Mouse (Mus musculus) lung, adult 18-20 months (tissue): Measurements from ENCODE around the gene Psmd12.
"Not testable (repeated sequence)": the region's sequence is repeated elsewhere in the genome, so short reads cannot be mapped to it uniquely, and the experiment has no call there.

Source experiments
- DNase-seq, 2 experiments: peaks; one replicate each; pipeline ENCODE4 v3.0.0; 2022; ENCODE audit warnings: mixed read lengths in 2 of 2

Gene Psmd12

GRCm38 (mm10) chr11:107462478-107462877 is 16.8 kb upstream of the Psmd12 start:
- no peak for DNase-seq

- no peak for DNase-seq
These were observed 16.0 kb upstream of the Psmd12 start for GRCm38 (mm10) chr11:107463251-107463681.

GRCm38 (mm10) chr11:107464141-107464540 is 15.1 kb upstream of the Psmd12 start:
- DNase-seq: peak; percentile 55 to 73

- no peak for DNase-seq
These were observed 14.2 kb upstream of the Psmd12 start for GRCm38 (mm10) chr11:107465041-107465440.

- no peak for DNase-seq
These were observed 13.3 kb upstream of the Psmd12 start for GRCm38 (mm10) chr11:107465969-107466368.

- no peak for DNase-seq
These were observed 12.5 kb upstream of the Psmd12 start for GRCm38 (mm10) chr11:107466611-107467391.

GRCm38 (mm10) chr11:107468252-107469030 is 10.8 kb upstream of the Psmd12 start:
- no peak for DNase-seq

GRCm38 (mm10) chr11:107469031-107469522 is 10.2 kb upstream of the Psmd12 start:
- peak; percentile 68 to 69 for DNase-seq

GRCm38 (mm10) chr11:107469523-107470371 is 9.5 kb upstream of the Psmd12 start:
- peak; percentile 49 to 63 for DNase-seq

- peak; percentile 83 to 87 for DNase-seq
These were observed 8.7 kb upstream of the Psmd12 start, which contains the start of gene Pitpnc1 for GRCm38 (mm10) chr11:107470521-107471041. Gene Pitpnc1 (minus strand): TSS chr11:107470699.

GRCm38 (mm10) chr11:107471071-107471720 is 8.1 kb upstream of the Psmd12 start:
- no peak for DNase-seq

GRCm38 (mm10) chr11:107472304-107472703 is 7.0 kb upstream of the Psmd12 start:
- DNase-seq: no peak

- peak in 1 of 2 experiments; percentile 65 for DNase-seq
These were observed 6.0 kb upstream of the Psmd12 start for GRCm38 (mm10) chr11:107473137-107473820.

- DNase-seq: no peak
These were observed 549 bp downstream of the Psmd12 start for GRCm38 (mm10) chr11:107479862-107480203.

- DNase-seq: no peak
These were observed 5.1 kb downstream of the Psmd12 start for GRCm38 (mm10) chr11:107484341-107484740.

GRCm38 (mm10) chr11:107502801-107503200 is 23.5 kb downstream of the Psmd12 start:
- no peak for DNase-seq

- DNase-seq: not testable (repeated sequence)
These were observed 25.1 kb downstream of the Psmd12 start for GRCm38 (mm10) chr11:107504364-107504763.

- DNase-seq: no peak
These were observed 27.0 kb downstream of the Psmd12 start for GRCm38 (mm10) chr11:107506260-107506659.

- no peak for DNase-seq
These were observed 30.5 kb downstream of the Psmd12 start for GRCm38 (mm10) chr11:107509631-107510338.
